Mouse (Mus musculus) midbrain, embryonic 11.5 days (tissue): ENCODE measurements around the gene Rap1b. TPM values are rescaled to one million over a fixed set of nuclear protein-coding genes. Genes with fewer than 3 reads are reported as not detected.

Source experiments
- ATAC-seq: fragments of 200-750 bp; cut with Nextera tagmentation; 2 replicates; pipeline ENCODE4 v1.8.0; 2017; ENCODE audit warnings: moderate TSS enrichment, moderate library complexity; ENCODE audit not compliant: low FRiP score
- DNase-seq: peaks from one replicate; pipeline ENCODE4 v3.0.0; 2015; ENCODE audit warnings: low spot score; ENCODE audit errors: missing footprints
- H3K27ac ChIP-seq: fragments of 300-500 bp; sonication (generic); 2 replicates; pipeline ENCODE4 v1.5.1; 2014; ENCODE audit warnings: low read depth, low read length
- H3K27me3 ChIP-seq: fragments of 300-500 bp; sonication (generic); 2 replicates; pipeline ENCODE4 v1.6.1; 2014; ENCODE audit warnings: mild to moderate bottlenecking, low read length, moderate library complexity, mixed read lengths; ENCODE audit not compliant: control insufficient read depth, insufficient read depth
- H3K36me3 ChIP-seq: fragments of 300-500 bp; sonication (generic); 2 replicates; pipeline ENCODE4 v1.6.1; 2014; ENCODE audit warnings: mild to moderate bottlenecking, low read length, moderate library complexity, mixed read lengths; ENCODE audit not compliant: control insufficient read depth, insufficient read depth
- H3K4me1 ChIP-seq: fragments of 300-500 bp; sonication (generic); 2 replicates; pipeline ENCODE4 v1.6.1; 2014; ENCODE audit warnings: low read length; ENCODE audit not compliant: control insufficient read depth, insufficient read depth
- H3K4me2 ChIP-seq: fragments of 300-500 bp; sonication (generic); 2 replicates; pipeline ENCODE4 v1.6.1; 2014; ENCODE audit warnings: mild to moderate bottlenecking, moderate library complexity
- H3K4me3 ChIP-seq: fragments of 300-500 bp; sonication (generic); 2 replicates; pipeline ENCODE4 v1.5.1; 2014; ENCODE audit warnings: low read depth, low read length
- H3K9ac ChIP-seq: fragments of 300-500 bp; sonication (generic); 2 replicates; pipeline ENCODE4 v1.6.1; 2014; ENCODE audit warnings: low read length
- H3K9me3 ChIP-seq: fragments of 300-500 bp; sonication (generic); 2 replicates; pipeline ENCODE4 v1.6.1; 2016; ENCODE audit warnings: low read length; ENCODE audit not compliant: control insufficient read depth
- WGBS: fragments of 180-500 bp; shearing (Covaris S2); extraction: QIAGEN DNeasy Blood & Tissue Kit; methylation state at CpG from one replicate; pipeline ENCODE4 v1.1.7; 2014; 5-methylcytosine and 5-hydroxymethylcytosine counted together
- polyA plus RNA-seq: library from polyadenylated mRNA; unstranded; fragments of >200 nt; fragmentation: Nextera tagmentation; extraction: Ambion mirVana; gene quantifications from 2 replicates; pipeline ENCODE4 v1.2.1, GENCODE M21; 2014

Rap1b gene
- polyA plus RNA-seq, 1 experiment from 2014 or later = 172 TPM

- peaks cover 11% of the 10 kb centered on the region for H3K4me1 ChIP-seq
- no peak overlapping the region for H3K27ac ChIP-seq
- peaks cover 9% of the 10 kb centered on the region for H3K36me3 ChIP-seq
- no peak overlapping the region for H3K4me2 ChIP-seq
- H3K9me3 ChIP-seq = no peaks in the 10 kb centered on the region
- no peak overlapping the region for H3K4me3 ChIP-seq
- no peak for ATAC-seq
- WGBS = 92% methylated on average over 17 of the region's 17 CpGs
- H3K9ac ChIP-seq = no peak overlapping the region
- H3K27me3 ChIP-seq = no peaks in the 10 kb centered on the region
- no peak for DNase-seq
Measured at GRCm38 (mm10) chr10:117790421-117791170, 55.2 kb downstream of the Rap1b start.

GRCm38 (mm10) chr10:117790011-117790410, 55.8 kb downstream of the Rap1b start:
- no peak for ATAC-seq
- peaks cover 9% of the 10 kb centered on the region for H3K36me3 ChIP-seq

GRCm38 (mm10) chr10:117784646-117785045, 61.2 kb downstream of the Rap1b start:
- Histone ChIP-seq H3K36me3 (peaks cover 23% of the 10 kb centered on the region), H3K4me2 (no peak overlapping the region), H3K4me1 (no peaks in the 10 kb centered on the region), H3K27ac (no peak overlapping the region), H3K9ac (no peak overlapping the region), H3K27me3 (no peaks in the 10 kb centered on the region), H3K9me3 (no peaks in the 10 kb centered on the region), H3K4me3 (no peak overlapping the region)
- ATAC-seq (no peak), DNase-seq (no peak)
- 96% methylated on average over 7 of the region's 7 CpGs for WGBS

More at GRCm38 (mm10) chr10:117790011-117790410, 55.8 kb downstream of the Rap1b start:
- no peak for DNase-seq
- Histone ChIP-seq H3K4me2 (no peak overlapping the region), H3K9me3 (no peaks in the 10 kb centered on the region), H3K4me3 (no peak overlapping the region), H3K27ac (no peak overlapping the region), H3K4me1 (peaks cover 11% of the 10 kb centered on the region), H3K27me3 (no peaks in the 10 kb centered on the region), H3K9ac (no peak overlapping the region)
- 88% methylated on average over 1 of the region's 1 CpGs for WGBS

GRCm38 (mm10) chr10:117783786-117784420, 61.9 kb downstream of the Rap1b start:
- Histone ChIP-seq H3K4me2 (no peak overlapping the region), H3K4me1 (no peaks in the 10 kb centered on the region), H3K27me3 (no peaks in the 10 kb centered on the region), H3K9me3 (no peaks in the 10 kb centered on the region), H3K9ac (no peak overlapping the region), H3K27ac (no peak overlapping the region), H3K36me3 (peaks cover 23% of the 10 kb centered on the region), H3K4me3 (no peak overlapping the region)
- no peak for ATAC-seq
- DNase-seq = no peak
- 95% methylated on average over 13 of the region's 13 CpGs for WGBS

GRCm38 (mm10) chr10:117782491-117783260, 63.2 kb downstream of the Rap1b start:
- Histone ChIP-seq H3K4me1 (no peaks in the 10 kb centered on the region), H3K27me3 (no peaks in the 10 kb centered on the region), H3K4me2 (no peak overlapping the region), H3K27ac (no peak overlapping the region), H3K4me3 (no peak overlapping the region), H3K36me3 (peaks cover 20% of the 10 kb centered on the region), H3K9ac (no peak overlapping the region), H3K9me3 (no peaks in the 10 kb centered on the region)
- 96% methylated on average over 14 of the region's 14 CpGs for WGBS
- DNase-seq (no peak), ATAC-seq (no peak)

- H3K4me2 ChIP-seq = no peak overlapping the region
- DNase-seq (no peak), ATAC-seq (no peak)
- H3K4me3 ChIP-seq = no peak overlapping the region
- peaks cover 20% of the 10 kb centered on the region for H3K36me3 ChIP-seq
- 93% methylated on average over 2 of the region's 2 CpGs for WGBS
- no peaks in the 10 kb centered on the region for H3K4me1 ChIP-seq
- no peak overlapping the region for H3K9ac ChIP-seq
- no peaks in the 10 kb centered on the region for H3K27me3 ChIP-seq
- H3K9me3 ChIP-seq = no peaks in the 10 kb centered on the region
- no peak overlapping the region for H3K27ac ChIP-seq
Measured at GRCm38 (mm10) chr10:117782056-117782455, 63.8 kb downstream of the Rap1b start.

- H3K36me3 ChIP-seq = peaks cover 18% of the 10 kb centered on the region
- WGBS = 93% methylated on average over 17 of the region's 17 CpGs
- H3K27ac ChIP-seq = no peak overlapping the region
- no peak for DNase-seq
- ATAC-seq = no peak
- H3K9me3 ChIP-seq = no peaks in the 10 kb centered on the region
- H3K9ac ChIP-seq = no peak overlapping the region
- no peak overlapping the region for H3K4me2 ChIP-seq
- no peaks in the 10 kb centered on the region for H3K4me1 ChIP-seq
- H3K27me3 ChIP-seq = no peaks in the 10 kb centered on the region
- H3K4me3 ChIP-seq = no peak overlapping the region
Measured at GRCm38 (mm10) chr10:117781021-117781725, 64.7 kb downstream of the Rap1b start.

GRCm38 (mm10) chr10:117780306-117780911, 65.4 kb downstream of the Rap1b start:
- WGBS = 94% methylated on average over 6 of the region's 6 CpGs
- H3K4me2 ChIP-seq = no peak overlapping the region
- H3K4me3 ChIP-seq = no peak overlapping the region
- no peaks in the 10 kb centered on the region for H3K27me3 ChIP-seq
- H3K4me1 ChIP-seq = no peaks in the 10 kb centered on the region
- ATAC-seq (no peak), DNase-seq (no peak)
- H3K9ac ChIP-seq = no peak overlapping the region
- H3K27ac ChIP-seq = no peak overlapping the region
- peaks cover 24% of the 10 kb centered on the region for H3K36me3 ChIP-seq
- no peaks in the 10 kb centered on the region for H3K9me3 ChIP-seq
